Mouse (Mus musculus): Measurements from ENCODE around the gene H2al1e. TPM values are rescaled to one million over a fixed set of nuclear protein-coding genes. Genes with fewer than 3 reads are reported as not detected.
A peak's percentile ranks its signal among the peaks of the same experiment; 100 is the strongest.
"Not testable (repeated sequence)": the region's sequence is repeated elsewhere in the genome, so short reads cannot be mapped to it uniquely, and the experiment has no call there.

The H2al1e gene
- not detected for total RNA-seq (2021)

DNA sequence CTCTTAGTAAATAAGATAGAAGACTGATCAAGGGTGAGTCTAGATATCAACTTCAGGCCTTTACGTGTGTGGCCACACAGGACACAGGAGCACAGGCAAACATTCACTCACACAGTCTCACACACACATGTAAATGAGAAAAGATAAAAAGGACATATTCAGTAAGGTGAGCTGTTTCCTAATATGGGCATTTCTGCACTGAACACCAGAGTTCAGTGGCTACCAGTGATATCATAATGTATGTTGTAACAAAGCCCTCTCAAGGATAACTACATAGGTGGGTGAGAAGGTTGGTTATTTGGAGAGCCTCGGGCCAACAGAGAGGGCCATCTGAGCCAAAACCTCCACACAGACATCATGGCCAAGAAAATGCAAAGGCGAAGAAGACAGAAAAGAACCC is at the start of gene H2al1e:
Gene H2al1e (plus strand): TSS at position 301 of the 400 bp plus-strand sequence.
- intact Hi-C loops (cut with DNase I), result not testable (repeated sequence)

GRCm38 (mm10) chrX:11264918-11265317 is 46.8 kb upstream of the H2al1e start:
- DNase-seq, result no peak

More for the DNA sequence above, at the start of gene H2al1e:
- DNase-seq, result not testable (repeated sequence)

GRCm38 (mm10) chrX:11267791-11268190 is 43.9 kb upstream of the H2al1e start:
- peak in 1 of 2 experiments; percentile 5 for DNase-seq
- intact Hi-C loops (cut with DNase I), result no loop called here

More at GRCm38 (mm10) chrX:11264918-11265317, 46.8 kb upstream of the H2al1e start:
- intact Hi-C loops (cut with DNase I), result loop anchor here (1.0 kb wide), 1 partner anchor 28 kb away; no protein-coding TSS in a partner anchor

- intact Hi-C loops (cut with DNase I), result no loop called here
- DNase-seq, result peak in 1 of 2 experiments; percentile 17
Measured at GRCm38 (mm10) chrX:11269074-11269473, 42.7 kb upstream of the H2al1e start.

GRCm38 (mm10) chrX:11273190-11273589 is 38.5 kb upstream of the H2al1e start:
- no peak for DNase-seq
- intact Hi-C loops (cut with DNase I), result no loop called here

GRCm38 (mm10) chrX:11277083-11277482 is 34.7 kb upstream of the H2al1e start:
- no peak for DNase-seq
- intact Hi-C loops (cut with DNase I), result no loop called here

GRCm38 (mm10) chrX:11280741-11281140 is 31.0 kb upstream of the H2al1e start:
- no peak for DNase-seq
- intact Hi-C loops (cut with DNase I), result no loop called here

GRCm38 (mm10) chrX:11288306-11288882 is 23.3 kb upstream of the H2al1e start:
- intact Hi-C loops (cut with DNase I), result no loop called here
- peak; percentile 6 to 10 for DNase-seq

GRCm38 (mm10) chrX:11289244-11289643 is 22.5 kb upstream of the H2al1e start:
- intact Hi-C loops (cut with DNase I), result no loop called here
- no peak for DNase-seq

GRCm38 (mm10) chrX:11298957-11299356 is 12.8 kb upstream of the H2al1e start, which contains the start of gene H2al1a:
H2al1a (plus strand) TSS chrX:11299257.
- DNase-seq; intact Hi-C loops (cut with DNase I): not testable (repeated sequence)

DNA sequence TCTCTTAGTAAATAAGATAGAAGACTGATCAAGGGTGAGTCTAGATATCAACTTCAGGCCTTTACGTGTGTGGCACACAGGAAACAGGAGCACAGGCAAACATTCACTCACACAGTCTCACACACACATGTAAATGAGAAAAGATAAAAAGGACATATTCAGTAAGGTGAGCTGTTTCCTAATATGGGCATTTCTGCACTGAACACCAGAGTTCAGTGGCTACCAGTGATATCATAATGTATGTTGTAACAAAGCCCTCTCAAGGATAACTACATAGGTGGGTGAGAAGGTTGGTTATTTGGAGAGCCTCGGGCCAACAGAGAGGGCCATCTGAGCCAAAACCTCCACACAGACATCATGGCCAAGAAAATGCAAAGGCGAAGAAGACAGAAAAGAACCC is 9.6 kb upstream of the H2al1e start, which contains the start of gene H2al1b:
Gene H2al1b (plus strand): TSS at position 301 of the 400 bp plus-strand sequence.
- intact Hi-C loops (cut with DNase I); DNase-seq: not testable (repeated sequence)

DNA sequence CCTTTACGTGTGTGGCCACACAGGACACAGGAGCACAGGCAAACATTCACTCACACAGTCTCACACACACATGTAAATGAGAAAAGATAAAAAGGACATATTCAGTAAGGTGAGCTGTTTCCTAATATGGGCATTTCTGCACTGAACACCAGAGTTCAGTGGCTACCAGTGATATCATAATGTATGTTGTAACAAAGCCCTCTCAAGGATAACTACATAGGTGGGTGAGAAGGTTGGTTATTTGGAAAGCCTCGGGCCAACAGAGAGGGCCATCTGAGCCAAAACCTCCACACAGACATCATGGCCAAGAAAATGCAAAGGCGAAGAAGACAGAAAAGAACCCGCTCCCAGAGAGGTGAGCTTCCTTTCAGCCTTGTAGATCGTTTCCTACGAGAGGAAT is 6.4 kb upstream of the H2al1e start, which contains the start of gene H2al1c:
Gene H2al1c (plus strand): TSS at position 301 of the 400 bp plus-strand sequence.
- DNase-seq; intact Hi-C loops (cut with DNase I): not testable (repeated sequence)

GRCm38 (mm10) chrX:11308524-11308923 is 3.2 kb upstream of the H2al1e start, which contains the start of gene H2al1d:
H2al1d (plus strand) TSS chrX:11308824.
- DNase-seq; intact Hi-C loops (cut with DNase I): not testable (repeated sequence)

GRCm38 (mm10) chrX:11314858-11315257 is 3.1 kb downstream of the H2al1e start, which contains the start of gene H2al1f:
H2al1f (plus strand) TSS chrX:11315158.
- intact Hi-C loops (cut with DNase I); DNase-seq: not testable (repeated sequence)

- DNase-seq; intact Hi-C loops (cut with DNase I): not testable (repeated sequence)
Measured at GRCm38 (mm10) chrX:11317956-11318355, 6.2 kb downstream of the H2al1e start, which contains the start of gene H2al1g. H2al1g (plus strand) TSS chrX:11318256.

DNA sequence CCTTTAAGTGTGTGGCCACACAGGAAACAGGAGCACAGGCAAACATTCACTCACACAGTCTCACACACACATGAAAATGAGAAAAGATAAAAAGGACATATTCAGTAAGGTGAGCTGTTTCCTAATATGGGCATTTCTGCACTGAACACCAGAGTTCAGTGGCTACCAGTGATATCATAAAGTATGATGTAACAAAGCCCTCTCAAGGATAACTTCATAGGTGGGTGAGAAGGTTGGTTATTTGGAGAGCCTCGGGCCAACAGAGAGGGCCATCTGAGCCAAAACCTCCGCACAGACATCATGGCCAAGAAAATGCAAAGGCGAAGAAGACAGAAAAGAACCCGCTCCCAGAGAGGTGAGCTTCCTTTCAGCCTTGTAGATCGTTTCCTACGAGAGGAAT is 9.5 kb downstream of the H2al1e start, which contains the start of gene H2al1h:
Gene H2al1h (plus strand): TSS at position 301 of the 400 bp plus-strand sequence.
- intact Hi-C loops (cut with DNase I); DNase-seq: not testable (repeated sequence)

GRCm38 (mm10) chrX:11324359-11324758 is 12.6 kb downstream of the H2al1e start, which contains the start of gene H2al1i:
H2al1i (plus strand) TSS chrX:11324659.
- intact Hi-C loops (cut with DNase I), result not testable (repeated sequence)

DNA sequence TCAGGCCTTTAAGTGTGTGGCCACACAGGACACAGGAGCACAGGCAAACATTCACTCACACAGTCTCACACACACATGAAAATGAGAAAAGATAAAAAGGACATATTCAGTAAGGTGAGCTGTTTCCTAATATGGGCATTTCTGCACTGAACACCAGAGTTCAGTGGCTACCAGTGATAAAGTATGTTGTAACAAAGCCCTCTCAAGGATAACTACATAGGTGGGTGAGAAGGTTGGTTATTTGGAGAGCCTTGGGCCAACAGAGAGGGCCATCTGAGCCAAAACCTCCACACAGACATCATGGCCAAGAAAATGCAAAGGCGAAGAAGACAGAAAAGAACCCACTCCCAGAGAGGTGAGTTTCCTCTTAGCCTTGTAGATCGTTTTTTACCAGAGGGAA is 15.8 kb downstream of the H2al1e start, which contains the start of gene H2al1j:
Gene H2al1j (plus strand): TSS at position 301 of the 400 bp plus-strand sequence.
- intact Hi-C loops (cut with DNase I); DNase-seq: not testable (repeated sequence)

More at GRCm38 (mm10) chrX:11324359-11324758, 12.6 kb downstream of the H2al1e start, which contains the start of gene H2al1i:
- DNase-seq, result not testable (repeated sequence)

DNA sequence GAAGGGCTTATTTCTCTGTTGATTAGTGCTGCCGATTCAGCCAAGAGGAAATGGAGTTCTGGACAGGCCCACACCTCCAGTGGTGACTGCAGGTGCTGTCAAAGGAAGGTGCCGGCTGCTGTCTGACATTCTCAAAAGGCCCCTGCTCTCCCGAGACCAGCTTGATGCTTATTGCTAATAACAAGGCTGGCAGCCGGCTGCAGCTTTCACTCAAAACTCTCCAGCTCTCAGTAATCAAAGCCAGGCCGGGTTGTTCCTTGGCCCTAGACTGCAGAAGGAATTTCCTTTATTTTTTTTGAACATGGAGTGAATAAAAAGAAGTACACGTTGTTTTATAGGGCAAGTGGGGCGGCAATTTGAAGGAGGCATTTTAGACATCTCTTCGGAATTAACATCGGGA is 34.0 kb downstream of the H2al1e start:
- intact Hi-C loops (cut with DNase I), result no loop called here
- DNase-seq, result peak; percentile 5 to 17

- DNase-seq, result no peak
- intact Hi-C loops (cut with DNase I), result no loop called here
Measured at GRCm38 (mm10) chrX:11346756-11347155, 35.0 kb downstream of the H2al1e start.

GRCm38 (mm10) chrX:11360823-11361222 is 49.1 kb downstream of the H2al1e start:
- intact Hi-C loops (cut with DNase I), result no loop called here

More at GRCm38 (mm10) chrX:11360823-11361222, 49.1 kb downstream of the H2al1e start:
- DNase-seq, result no peak
